Mouse (Mus musculus): ENCODE results near the gene Cpm.

- TF ChIP-seq CTCF (IDR thresholded peaks at IDR 0.05; ENCODE audit: low read depth, low read length) = no peak
- no peak for TF ChIP-seq GATA1 (IDR thresholded peaks at IDR 0.05; ENCODE audit: borderline replicate concordance, low read length)
- no peak for TF ChIP-seq GATA2 (IDR thresholded peaks at IDR 0.05; ENCODE audit: borderline replicate concordance, low read depth, low read length)
Observed at GRCm38 (mm10) chr10:117669449-117670090, 40.3 kb downstream of the Cpm start.
